Mouse (Mus musculus): ENCODE data around the gene Alcam. TPM values are rescaled to one million over a fixed set of nuclear protein-coding genes. Genes with fewer than 3 reads are reported as not detected.

The Alcam gene
- polyA plus RNA-seq, 1 experiment from 2014 or later, result 3.6 TPM

DNA sequence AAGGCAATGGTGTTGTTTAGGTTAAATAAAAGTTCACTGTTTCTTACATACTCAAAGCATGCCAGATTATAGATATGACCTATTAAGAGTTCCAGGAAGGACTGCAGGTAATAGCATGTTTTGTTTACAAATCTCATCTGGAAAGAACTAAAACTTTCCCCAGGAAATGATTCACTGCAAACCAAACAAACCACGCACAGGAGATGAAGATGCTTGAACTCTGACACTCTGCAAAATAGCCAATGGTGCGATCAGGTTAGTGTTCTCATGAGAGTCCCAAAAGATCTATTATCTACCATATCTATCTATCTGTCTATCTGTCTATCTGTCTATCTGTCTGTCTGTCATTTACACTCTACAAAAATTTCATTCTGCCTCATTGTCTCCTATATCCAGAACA, 124.5 kb downstream of the Alcam start:
- no peak for DNase-seq (ENCODE audit: low spot score)
- Histone ChIP-seq H3K27ac (no peak overlapping the region), H3K9me3 (replicated peaks) (no peaks in the 10 kb centered on the region), H3K27me3 (ENCODE audit: low read depth, poor library complexity, severe bottlenecking) (no peaks in the 10 kb centered on the region), H3K4me1 (no peaks in the 10 kb centered on the region), H3K4me3 (no peak overlapping the region), H3K36me3 (no peaks in the 10 kb centered on the region)
- WGBS, result 84% methylated on average over 2 of the region's 2 CpGs

DNA sequence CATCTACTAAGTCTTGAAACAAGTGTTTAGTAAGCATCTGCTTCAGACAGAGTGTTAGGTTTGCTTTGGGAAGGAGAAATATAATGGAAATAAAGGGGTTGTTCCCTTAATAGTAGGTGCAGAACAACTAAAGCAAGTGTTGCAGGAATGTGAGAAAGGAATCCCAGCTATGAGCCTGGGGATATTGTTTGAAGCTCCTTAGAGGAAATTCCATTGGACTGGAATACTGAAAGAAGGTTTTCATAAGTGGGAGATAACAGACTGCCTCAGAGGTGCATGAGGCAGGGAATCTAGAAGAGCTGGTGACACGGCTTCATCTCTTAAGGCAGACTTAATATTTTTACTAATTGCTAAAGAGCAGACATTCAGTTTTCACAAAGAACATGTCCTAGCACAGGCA, 134.6 kb downstream of the Alcam start:
- H3K36me3 ChIP-seq, result no peaks in the 10 kb centered on the region
- H3K9me3 ChIP-seq (replicated peaks), result no peaks in the 10 kb centered on the region
- no peak overlapping the region for H3K27ac ChIP-seq
- H3K27me3 ChIP-seq (ENCODE audit: low read depth, poor library complexity, severe bottlenecking), result no peaks in the 10 kb centered on the region
- no peaks in the 10 kb centered on the region for H3K4me1 ChIP-seq
- WGBS, result 71% methylated on average over 1 of the region's 1 CpGs
- H3K4me3 ChIP-seq, result no peak overlapping the region
- DNase-seq (ENCODE audit: low spot score), result no peak

DNA sequence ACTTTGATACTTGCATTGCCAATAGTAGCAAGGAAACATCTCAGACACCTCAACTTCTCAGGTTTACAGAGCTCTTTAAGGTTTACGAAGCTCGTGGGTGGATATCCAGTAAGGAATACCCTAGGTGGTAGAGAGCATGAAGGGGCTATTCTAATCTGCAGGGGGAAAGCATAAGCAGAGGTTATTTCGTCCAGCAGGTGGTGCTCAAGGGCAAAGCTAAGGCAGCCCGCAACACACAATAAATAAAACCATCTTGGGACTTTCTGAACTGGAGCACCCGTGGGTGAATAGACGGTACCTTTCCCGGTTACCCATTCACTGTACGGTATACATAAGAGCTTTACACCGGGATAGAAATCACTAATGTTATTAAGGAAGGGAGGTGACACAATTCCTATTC, 142.8 kb downstream of the Alcam start:
- DNase-seq (ENCODE audit: low spot score), result peak; percentile 74
- no peak overlapping the region for H3K4me3 ChIP-seq
- no peaks in the 10 kb centered on the region for H3K36me3 ChIP-seq
- no peaks in the 10 kb centered on the region for H3K9me3 ChIP-seq (replicated peaks)
- no peaks in the 10 kb centered on the region for H3K27me3 ChIP-seq (ENCODE audit: low read depth, poor library complexity, severe bottlenecking)
- no peak overlapping the region for H3K27ac ChIP-seq
- H3K4me1 ChIP-seq, result no peaks in the 10 kb centered on the region
- 33% methylated on average over 9 of the region's 9 CpGs for WGBS

DNA sequence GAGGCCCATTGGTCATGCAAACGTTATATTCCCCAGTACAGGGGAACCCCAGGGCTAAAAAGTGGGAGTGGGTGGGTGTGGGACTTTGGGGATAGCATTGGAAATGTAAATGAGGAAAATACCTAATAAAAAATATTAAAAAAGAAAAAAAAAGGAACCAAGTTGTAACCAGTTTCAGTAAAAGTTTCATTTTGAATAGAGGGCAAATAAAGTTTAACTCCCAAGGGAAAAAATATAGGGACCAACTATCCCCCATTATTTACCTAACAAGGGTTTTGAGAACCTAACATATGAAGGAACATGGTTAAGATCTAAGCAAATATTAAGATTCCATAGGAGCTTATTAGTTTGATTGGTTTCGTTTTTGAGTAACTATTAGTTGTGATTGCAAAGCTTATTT, 146.9 kb downstream of the Alcam start:
- Histone ChIP-seq H3K36me3 (no peaks in the 10 kb centered on the region), H3K4me3 (no peak overlapping the region), H3K4me1 (0 out of 2 replicates have a peak, but pooled peaks cover 5% of the 10 kb centered on the region), H3K27me3 (ENCODE audit: low read depth, poor library complexity, severe bottlenecking) (no peaks in the 10 kb centered on the region), H3K27ac (no peak overlapping the region), H3K9me3 (replicated peaks) (no peaks in the 10 kb centered on the region)
- WGBS, result 91% methylated on average over 2 of the region's 2 CpGs
- DNase-seq (ENCODE audit: low spot score), result no peak

DNA sequence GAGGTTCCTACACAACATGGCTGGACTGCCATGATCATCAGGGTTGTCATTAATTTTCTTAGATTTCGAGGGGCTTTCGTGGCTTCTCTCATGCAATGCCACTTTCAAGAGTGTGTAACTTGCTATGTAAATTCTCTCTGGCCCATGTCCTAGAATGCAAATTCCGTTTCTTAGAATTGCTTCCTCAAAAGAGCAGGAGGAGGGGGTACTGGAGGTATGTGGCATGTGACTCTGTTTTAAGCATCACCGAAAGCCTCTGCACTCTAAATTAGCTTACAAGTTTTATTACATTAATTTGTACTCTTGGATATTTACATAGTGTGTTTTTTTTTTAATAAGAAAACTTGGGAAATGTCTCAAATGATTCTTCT, 150.4 kb downstream of the Alcam start:
- Histone ChIP-seq H3K4me3 (no peak overlapping the region), H3K27ac (no peak overlapping the region), H3K9me3 (replicated peaks) (no peaks in the 10 kb centered on the region), H3K4me1 (0 out of 2 replicates have a peak, but pooled peaks cover 5% of the 10 kb centered on the region), H3K36me3 (no peaks in the 10 kb centered on the region), H3K27me3 (ENCODE audit: low read depth, poor library complexity, severe bottlenecking) (no peaks in the 10 kb centered on the region)
- 88% methylated on average over 4 of the region's 4 CpGs for WGBS
- no peak for DNase-seq (ENCODE audit: low spot score)

DNA sequence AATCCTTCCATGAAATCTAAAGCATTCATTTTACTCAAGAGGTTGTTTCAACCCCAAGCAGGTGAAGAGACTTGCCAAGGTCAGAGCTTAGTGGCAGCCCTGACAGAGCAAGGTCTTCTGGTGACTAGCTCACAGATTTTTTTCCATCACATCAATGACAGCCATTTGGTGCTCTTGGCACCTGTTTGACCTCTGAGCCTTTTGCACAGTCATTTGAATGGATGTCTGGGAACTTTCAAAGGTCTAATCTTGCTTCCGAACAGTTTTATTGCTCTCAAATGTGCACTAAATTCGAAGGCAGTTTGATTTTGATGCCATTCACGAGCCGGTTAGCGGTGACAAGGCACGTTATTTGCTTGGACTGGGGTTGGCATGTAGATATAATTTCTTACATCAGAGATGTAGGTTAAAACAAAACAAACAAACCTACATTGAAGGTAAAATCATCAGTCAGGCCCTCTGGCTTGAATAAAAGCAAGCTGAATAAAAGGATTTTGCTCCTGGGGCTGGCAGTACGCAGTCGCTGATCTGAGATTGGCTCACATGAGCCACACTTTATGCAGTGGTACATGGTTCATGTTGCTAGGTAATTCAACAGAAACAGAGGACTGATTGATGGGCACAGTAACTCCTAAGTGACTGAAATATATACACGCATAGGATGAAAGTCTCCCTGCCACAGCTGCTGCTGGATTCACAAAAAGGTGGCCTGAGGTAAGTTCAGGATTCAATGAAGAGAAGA, 150.9 kb downstream of the Alcam start:
- H3K27me3 ChIP-seq (ENCODE audit: low read depth, poor library complexity, severe bottlenecking), result no peaks in the 10 kb centered on the region
- no peak for DNase-seq (ENCODE audit: low spot score)
- H3K36me3 ChIP-seq, result no peaks in the 10 kb centered on the region
- H3K4me3 ChIP-seq, result no peak overlapping the region
- 52% methylated on average over 9 of the region's 9 CpGs for WGBS
- H3K4me1 ChIP-seq, result 0 out of 2 replicates have a peak, but pooled peaks cover 5% of the 10 kb centered on the region
- H3K9me3 ChIP-seq (replicated peaks), result no peaks in the 10 kb centered on the region
- H3K27ac ChIP-seq, result no peak overlapping the region

DNA sequence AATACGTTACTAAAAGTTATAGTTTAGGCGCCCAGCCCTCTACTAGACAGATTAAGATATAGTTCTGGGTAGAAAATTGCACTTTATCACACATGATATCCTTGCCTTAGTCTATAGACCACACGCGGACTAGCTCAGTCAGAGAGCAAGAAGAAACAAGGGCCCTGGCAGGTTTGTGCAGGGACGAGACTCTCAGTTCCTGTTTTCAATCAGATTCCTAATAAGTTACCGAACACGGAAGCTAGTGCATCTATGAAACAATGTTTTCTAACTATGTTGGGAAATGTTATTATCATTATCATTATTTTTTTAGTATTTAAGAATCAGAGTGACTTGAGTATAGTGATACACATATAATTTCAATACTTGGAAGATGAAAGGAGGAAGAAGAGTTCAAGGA, 152.1 kb downstream of the Alcam start:
- 91% methylated on average over 7 of the region's 7 CpGs for WGBS
- Histone ChIP-seq H3K27me3 (ENCODE audit: low read depth, poor library complexity, severe bottlenecking) (no peaks in the 10 kb centered on the region), H3K4me1 (0 out of 2 replicates have a peak, but pooled peaks cover 5% of the 10 kb centered on the region), H3K36me3 (no peaks in the 10 kb centered on the region), H3K27ac (no peak overlapping the region), H3K9me3 (replicated peaks) (no peaks in the 10 kb centered on the region), H3K4me3 (no peak overlapping the region)
- DNase-seq (ENCODE audit: low spot score), result no peak

DNA sequence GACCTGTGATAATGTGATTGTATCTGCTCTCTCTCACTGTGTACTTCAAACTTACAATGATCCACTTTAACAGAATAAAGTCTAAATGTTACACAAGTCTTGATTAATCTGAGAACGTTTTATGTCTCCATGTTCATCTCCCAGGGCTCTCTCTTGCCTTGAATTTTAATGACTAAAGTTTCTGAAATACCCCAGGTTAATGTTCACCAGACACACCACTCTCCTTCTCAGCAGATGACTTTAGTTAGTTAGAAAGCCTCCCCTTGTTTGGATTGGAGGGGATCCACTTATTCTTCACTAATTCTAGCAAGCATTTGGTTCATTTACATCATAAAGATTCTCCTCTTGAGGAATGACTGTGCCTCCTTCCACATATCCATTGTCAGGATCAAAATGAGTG, 157.5 kb downstream of the Alcam start:
- no peaks in the 10 kb centered on the region for H3K9me3 ChIP-seq (replicated peaks)
- no peak overlapping the region for H3K4me3 ChIP-seq
- H3K27ac ChIP-seq, result no peak overlapping the region
- 49% methylated on average over 1 of the region's 1 CpGs for WGBS
- no peaks in the 10 kb centered on the region for H3K36me3 ChIP-seq
- H3K4me1 ChIP-seq, result no peaks in the 10 kb centered on the region
- DNase-seq (ENCODE audit: low spot score), result no peak
- H3K27me3 ChIP-seq (ENCODE audit: low read depth, poor library complexity, severe bottlenecking), result no peaks in the 10 kb centered on the region

DNA sequence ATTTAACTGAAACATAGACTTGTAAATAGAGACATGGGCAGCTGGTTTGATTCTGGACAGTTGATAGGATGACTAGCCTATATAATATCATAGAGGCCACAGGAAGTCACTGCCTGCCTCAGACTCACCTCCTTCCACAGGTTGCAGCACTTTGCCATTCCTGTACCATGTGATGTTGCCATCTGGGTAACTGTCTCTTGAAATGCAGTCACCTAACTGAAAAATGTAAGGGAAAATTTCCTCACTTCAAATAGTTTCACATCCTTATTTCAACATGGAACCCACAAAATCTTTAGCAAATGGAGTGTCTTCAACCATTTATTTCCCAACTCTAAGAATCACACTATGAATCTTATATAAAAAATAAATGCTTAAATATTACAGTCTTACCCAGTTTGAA, 158.3 kb downstream of the Alcam start:
- Histone ChIP-seq H3K4me1 (no peaks in the 10 kb centered on the region), H3K4me3 (no peak overlapping the region), H3K27ac (no peak overlapping the region), H3K27me3 (ENCODE audit: low read depth, poor library complexity, severe bottlenecking) (no peaks in the 10 kb centered on the region), H3K36me3 (no peaks in the 10 kb centered on the region), H3K9me3 (replicated peaks) (no peaks in the 10 kb centered on the region)
- DNase-seq (ENCODE audit: low spot score), result no peak

DNA sequence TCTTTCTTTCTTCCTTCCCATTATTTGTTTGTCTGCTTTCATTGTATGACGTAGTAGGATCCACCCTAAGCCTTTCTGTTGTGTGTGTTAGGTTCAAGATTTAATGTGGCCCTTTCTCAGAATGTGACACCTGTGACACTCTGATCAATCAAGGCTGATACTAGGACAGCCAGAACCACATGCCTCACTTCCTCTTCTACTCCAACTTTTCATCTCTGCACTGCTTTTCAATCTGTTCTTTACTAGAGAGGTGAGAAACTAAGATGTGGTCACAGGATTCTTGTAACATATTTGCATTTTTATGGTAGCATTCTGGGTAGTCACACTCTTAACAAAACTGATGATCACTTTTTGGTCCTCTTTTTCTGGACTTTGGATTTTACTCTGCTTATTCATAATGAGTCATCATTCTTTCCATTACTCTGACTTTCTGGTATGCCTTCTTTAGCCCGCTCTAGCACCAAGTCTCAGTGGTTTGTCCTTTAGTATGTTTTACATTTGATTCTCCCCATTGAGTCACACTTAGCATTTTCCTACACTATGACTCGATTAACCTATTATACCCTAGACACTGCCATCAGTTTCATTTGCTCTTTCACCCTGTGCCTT, 161.3 kb downstream of the Alcam start:
- Histone ChIP-seq H3K4me1 (no peaks in the 10 kb centered on the region), H3K36me3 (no peaks in the 10 kb centered on the region), H3K9me3 (replicated peaks) (no peaks in the 10 kb centered on the region), H3K27ac (no peak overlapping the region), H3K27me3 (ENCODE audit: low read depth, poor library complexity, severe bottlenecking) (no peaks in the 10 kb centered on the region), H3K4me3 (no peak overlapping the region)
- WGBS, result 91% methylated on average over 3 of the region's 3 CpGs
- no peak for DNase-seq (ENCODE audit: low spot score)

DNA sequence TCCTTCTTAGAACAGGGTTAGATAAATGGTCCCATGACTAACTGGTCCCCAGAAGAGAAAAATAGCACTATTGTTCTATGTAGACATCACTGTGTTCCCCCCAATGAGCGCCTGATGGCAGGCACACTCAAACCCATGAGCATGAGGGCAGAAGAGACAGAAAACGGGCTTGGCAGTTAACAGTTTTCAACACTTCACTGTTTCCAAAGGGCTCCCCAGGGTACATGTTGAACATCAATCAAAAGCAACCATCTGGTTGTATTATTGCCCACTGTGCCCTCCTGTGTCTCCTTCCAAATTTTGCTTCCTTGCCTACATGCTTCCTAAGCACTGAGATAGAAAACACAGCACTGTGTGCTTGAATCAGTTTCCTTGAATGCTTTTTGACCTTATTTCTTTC, 173.7 kb downstream of the Alcam start:
- Histone ChIP-seq H3K4me1 (no peaks in the 10 kb centered on the region), H3K9me3 (replicated peaks) (no peaks in the 10 kb centered on the region), H3K4me3 (no peak overlapping the region), H3K27ac (no peak overlapping the region), H3K27me3 (ENCODE audit: low read depth, poor library complexity, severe bottlenecking) (no peaks in the 10 kb centered on the region), H3K36me3 (no peaks in the 10 kb centered on the region)
- no peak for DNase-seq (ENCODE audit: low spot score)
- 76% methylated on average over 2 of the region's 2 CpGs for WGBS

DNA sequence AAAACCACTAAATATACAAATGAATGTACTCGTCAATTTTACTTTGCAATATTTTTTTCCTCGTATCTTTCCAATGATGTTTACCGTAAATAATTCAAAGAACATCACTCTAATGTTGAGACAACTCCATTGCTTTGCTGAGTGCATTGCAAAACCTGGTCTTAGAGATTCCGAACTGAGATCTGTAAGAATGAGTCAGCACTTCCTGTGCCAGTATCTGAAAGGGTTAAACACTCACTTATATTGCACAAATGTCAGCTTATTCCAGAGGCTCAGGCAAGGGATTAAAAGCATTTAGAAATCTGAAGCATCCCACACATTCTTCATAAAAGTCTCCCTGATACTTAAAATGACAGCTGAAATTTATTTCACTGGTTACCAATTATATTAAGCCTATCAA, 188.8 kb downstream of the Alcam start:
- no peaks in the 10 kb centered on the region for H3K36me3 ChIP-seq
- no peaks in the 10 kb centered on the region for H3K27me3 ChIP-seq (ENCODE audit: low read depth, poor library complexity, severe bottlenecking)
- no peaks in the 10 kb centered on the region for H3K9me3 ChIP-seq (replicated peaks)
- WGBS, result 95% methylated on average over 4 of the region's 4 CpGs
- DNase-seq (ENCODE audit: low spot score), result no peak
- H3K4me1 ChIP-seq, result no peaks in the 10 kb centered on the region
- H3K4me3 ChIP-seq, result no peak overlapping the region
- no peak overlapping the region for H3K27ac ChIP-seq

DNA sequence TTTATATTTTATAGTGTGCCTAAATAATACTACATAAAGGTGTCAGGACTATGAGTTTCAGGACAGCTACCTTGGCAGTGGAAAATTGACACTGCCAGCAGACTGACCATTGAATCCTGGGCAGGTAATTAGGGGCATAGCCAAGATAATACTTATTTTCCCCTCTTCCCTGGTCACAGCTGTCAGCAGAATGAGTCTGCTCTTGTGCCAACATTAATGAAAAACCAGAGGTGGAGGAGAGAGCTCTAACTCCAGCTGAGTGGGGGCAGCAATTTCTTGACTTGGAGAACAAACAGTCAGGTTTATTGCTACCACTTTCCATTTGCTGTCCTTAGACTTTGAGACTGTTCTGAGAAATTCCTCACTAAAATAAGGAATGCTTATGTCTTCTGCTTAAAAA, 190.1 kb downstream of the Alcam start:
- Histone ChIP-seq H3K36me3 (no peaks in the 10 kb centered on the region), H3K4me1 (no peaks in the 10 kb centered on the region), H3K9me3 (replicated peaks) (no peaks in the 10 kb centered on the region), H3K4me3 (no peak overlapping the region), H3K27me3 (ENCODE audit: low read depth, poor library complexity, severe bottlenecking) (no peaks in the 10 kb centered on the region), H3K27ac (no peak overlapping the region)
- no peak for DNase-seq (ENCODE audit: low spot score)

DNA sequence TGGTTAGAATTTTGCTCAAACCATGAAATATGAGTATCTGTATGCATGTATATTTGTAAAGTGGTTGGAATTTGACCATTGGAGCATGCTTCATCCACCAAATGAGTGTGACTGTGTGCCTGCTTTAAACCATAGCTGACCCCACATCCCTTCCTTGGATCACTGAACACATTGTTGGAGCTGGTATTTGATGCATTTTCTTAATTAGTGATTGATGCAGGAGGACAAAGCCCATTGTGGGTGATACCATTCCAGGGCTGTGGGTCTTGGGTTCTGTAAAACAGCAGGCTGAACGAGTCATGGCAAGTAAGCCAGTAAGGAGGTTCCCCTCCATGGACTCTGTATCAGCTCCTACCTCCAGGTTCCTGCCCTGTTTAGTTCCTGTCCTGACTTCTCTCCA, 191.3 kb downstream of the Alcam start:
- Histone ChIP-seq H3K4me3 (no peak overlapping the region), H3K27me3 (ENCODE audit: low read depth, poor library complexity, severe bottlenecking) (no peaks in the 10 kb centered on the region), H3K27ac (no peak overlapping the region), H3K9me3 (replicated peaks) (no peaks in the 10 kb centered on the region), H3K36me3 (no peaks in the 10 kb centered on the region), H3K4me1 (no peaks in the 10 kb centered on the region)
- WGBS, result 70% methylated on average over 1 of the region's 1 CpGs
- DNase-seq (ENCODE audit: low spot score), result no peak
